Mouse (Mus musculus): ENCODE data around the gene Wdr90. TPM values are rescaled to one million over a fixed set of nuclear protein-coding genes. Genes with fewer than 3 reads are reported as not detected.
"Not testable (repeated sequence)": the region's sequence is repeated elsewhere in the genome, so short reads cannot be mapped to it uniquely, and the experiment has no call there.

Wdr90 gene
- total RNA-seq, 4 experiments from 2014 or later = 0.36 to 1.6 (median 0.84) TPM

- DNase-seq (ENCODE audit: low spot score in 2 of 2) = no peak
Measured at GRCm38 (mm10) chr17:25877741-25878610, 16.7 kb upstream of the Wdr90 start.

GRCm38 (mm10) chr17:25877025-25877424 is 15.7 kb upstream of the Wdr90 start:
- DNase-seq (ENCODE audit: low spot score in 2 of 2) = no peak

- no peak for DNase-seq (ENCODE audit: low spot score in 2 of 2)
Measured at GRCm38 (mm10) chr17:25876347-25876915, 15.1 kb upstream of the Wdr90 start.

- DNase-seq (ENCODE audit: low spot score in 2 of 2) = peak; percentile 76 to 83
Measured at GRCm38 (mm10) chr17:25875171-25876136, 14.2 kb upstream of the Wdr90 start.

- DNase-seq (ENCODE audit: low spot score in 2 of 2) = peak; percentile 83 to 91
Measured at GRCm38 (mm10) chr17:25874721-25875170, 13.4 kb upstream of the Wdr90 start, which contains the start of gene Mettl26. Mettl26 (plus strand) TSS chr17:25875074.

GRCm38 (mm10) chr17:25874148-25874720 is 12.9 kb upstream of the Wdr90 start:
- no peak for DNase-seq (ENCODE audit: low spot score in 2 of 2)

GRCm38 (mm10) chr17:25873405-25874147 is 12.3 kb upstream of the Wdr90 start:
- DNase-seq (ENCODE audit: low spot score in 2 of 2) = no peak

GRCm38 (mm10) chr17:25872676-25873075 is 11.4 kb upstream of the Wdr90 start:
- no peak for DNase-seq (ENCODE audit: low spot score in 2 of 2)

GRCm38 (mm10) chr17:25871566-25871965 is 10.3 kb upstream of the Wdr90 start:
- not testable (repeated sequence) for DNase-seq (ENCODE audit: low spot score in 2 of 2)

GRCm38 (mm10) chr17:25869954-25870353 is 8.7 kb upstream of the Wdr90 start:
- no peak for DNase-seq (ENCODE audit: low spot score in 2 of 2)

GRCm38 (mm10) chr17:25869498-25869897 is 8.2 kb upstream of the Wdr90 start:
- no peak for DNase-seq (ENCODE audit: low spot score in 2 of 2)

- DNase-seq (ENCODE audit: low spot score in 2 of 2) = peak; percentile 77 to 82
Measured at GRCm38 (mm10) chr17:25868601-25869191, 7.4 kb upstream of the Wdr90 start, which contains the start of gene Mcrip2. Mcrip2 (minus strand) TSS chr17:25868764.

GRCm38 (mm10) chr17:25867836-25868600 is 6.7 kb upstream of the Wdr90 start:
- DNase-seq (ENCODE audit: low spot score in 2 of 2) = peak; percentile 46 to 62

- no peak for DNase-seq (ENCODE audit: low spot score in 2 of 2)
Measured at GRCm38 (mm10) chr17:25867509-25867835, 6.2 kb upstream of the Wdr90 start.

- no peak for DNase-seq (ENCODE audit: low spot score in 2 of 2)
Measured at GRCm38 (mm10) chr17:25866172-25866571, 4.9 kb upstream of the Wdr90 start.

- DNase-seq (ENCODE audit: low spot score in 2 of 2) = no peak
Measured at GRCm38 (mm10) chr17:25865288-25865687, 4.0 kb upstream of the Wdr90 start.

GRCm38 (mm10) chr17:25864311-25864710 is 3.0 kb upstream of the Wdr90 start:
- no peak for DNase-seq (ENCODE audit: low spot score in 2 of 2)

- DNase-seq (ENCODE audit: low spot score in 2 of 2) = no peak
Measured at GRCm38 (mm10) chr17:25863681-25864080, 2.4 kb upstream of the Wdr90 start.
